Mouse (Mus musculus) liver, embryonic 14.5 days (tissue): ENCODE data around the gene Pdcd5. TPM values are rescaled to one million over a fixed set of nuclear protein-coding genes. Genes with fewer than 3 reads are reported as not detected.

ENCODE experiments used
- ATAC-seq: fragments of 200-750 bp; cut with Nextera tagmentation; 2 replicates; pipeline ENCODE4 v1.8.0; 2017; ENCODE audit warnings: moderate number of reproducible peaks, mild to moderate bottlenecking, moderate library complexity; ENCODE audit not compliant: insufficient read depth
- DNase-seq, 3 experiments: peaks; one replicate each; pipeline ENCODE4 v3.0.0-alpha.2; 2012 to 2013; ENCODE audit warnings: low read depth in 3 of 3, low spot score in 3 of 3
- H3K27ac ChIP-seq: fragments of 300-500 bp; sonication (generic); 2 replicates; pipeline ENCODE4 v1.5.1; 2014; ENCODE audit warnings: moderate library complexity, mild to moderate bottlenecking, control low read depth, inconsistent platforms
- H3K27me3 ChIP-seq: fragments of 300-500 bp; sonication (generic); 2 replicates; pipeline ENCODE4 v1.6.1; 2014; ENCODE audit warnings: mild to moderate bottlenecking, low read length, moderate library complexity; ENCODE audit not compliant: control insufficient read depth, insufficient read depth
- H3K36me3 ChIP-seq: fragments of 300-500 bp; sonication (generic); replicated peaks from 2 replicates; pipeline ENCODE4 v1.6.1; 2014; ENCODE audit warnings: low read depth; ENCODE audit not compliant: control insufficient read depth, insufficient read depth
- H3K4me1 ChIP-seq, 2 experiments: fragments of 200-500 bp in 1 of 2; fragments of 300-500 bp in 1 of 2; sonication (generic) in 1 of 2; replicated peaks; 2 replicates each; pipeline ENCODE4 v1.6.1; 2012 to 2014; ENCODE audit warnings: antibody characterized with exemption in 1 of 2, inconsistent platforms in 1 of 2, low read length in 1 of 2; ENCODE audit not compliant: control insufficient read depth in 2 of 2, insufficient read depth in 2 of 2
- H3K4me2 ChIP-seq: fragments of 300-500 bp; sonication (generic); 2 replicates; pipeline ENCODE4 v1.6.1; 2014; ENCODE audit warnings: low read depth, mild to moderate bottlenecking, control low read depth, moderate library complexity
- H3K4me3 ChIP-seq, 2 experiments: fragments of 200-500 bp in 1 of 2; fragments of 300-500 bp in 1 of 2; sonication (generic) in 1 of 2; 2 replicates each; pipeline ENCODE4 v1.5.1; 2012 to 2014; ENCODE audit warnings: low read depth in 2 of 2, low read length in 2 of 2, mild to moderate bottlenecking in 2 of 2, control low read depth in 1 of 2, inconsistent platforms in 1 of 2, moderate library complexity in 1 of 2; ENCODE audit not compliant: insufficient read depth in 1 of 2
- H3K9ac ChIP-seq: fragments of 300-500 bp; sonication (generic); replicated peaks from 2 replicates; pipeline ENCODE4 v1.6.1; 2014; ENCODE audit warnings: mild to moderate bottlenecking, control low read depth, moderate library complexity
- H3K9me3 ChIP-seq: fragments of 300-500 bp; sonication (generic); 2 replicates; pipeline ENCODE4 v1.6.1; 2016; ENCODE audit warnings: low read length, mixed read lengths; ENCODE audit not compliant: control insufficient read depth
- CTCF ChIP-seq: IDR thresholded peaks from 2 replicates; pipeline ENCODE4 v1.5.1; 2016; ENCODE audit warnings: antibody characterized with exemption, low read depth, control low read depth
- EP300 ChIP-seq: IDR thresholded peaks from 2 replicates; pipeline ENCODE4 v1.6.1; 2016; ENCODE audit warnings: antibody characterized with exemption, low read depth
- WGBS: fragments of 180-500 bp; shearing (Covaris S2); extraction: QIAGEN DNeasy Blood & Tissue Kit; methylation state at CpG from one replicate; pipeline ENCODE4 v1.1.7; 2014; ENCODE audit not compliant: insufficient replicate concordance; 5-methylcytosine and 5-hydroxymethylcytosine counted together
- polyA plus RNA-seq, 2 experiments: library from polyadenylated mRNA; depleted of rRNA in 1 of 2; stranded (reverse) in 1 of 2; unstranded in 1 of 2; fragments of >200 nt; fragmentation: Nextera tagmentation in 1 of 2; extraction: Ambion mirVana in 1 of 2; gene quantifications; 2 replicates each; pipeline versions ENCODE4 v1.2.1 to v1.2.3; 2012 to 2014

The Pdcd5 gene
- polyA plus RNA-seq, 2 experiments = 85.7 to 161 TPM

DNA sequence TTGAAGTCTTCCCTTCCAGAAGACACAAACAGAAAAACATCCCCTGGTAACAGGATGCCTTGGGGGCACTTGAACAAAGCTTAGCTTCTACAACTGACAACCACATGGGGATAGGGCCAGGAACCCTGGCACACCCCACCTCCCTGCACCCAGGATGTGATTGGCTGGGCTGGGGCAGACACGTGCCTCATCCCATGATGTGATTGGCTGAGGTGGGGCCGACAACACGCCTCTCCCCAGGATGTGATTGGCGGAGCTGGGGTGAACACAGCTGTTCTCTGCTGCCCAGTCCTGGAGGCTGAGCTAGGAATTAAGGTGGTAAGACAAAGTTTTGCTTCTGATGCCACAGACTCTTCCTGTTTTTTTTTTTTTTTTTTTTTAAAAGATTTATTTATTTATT lies 31.7 kb upstream of the Pdcd5 start:
- Histone ChIP-seq H3K27ac (no peak overlapping the region), H3K9me3 (no peaks in the 10 kb centered on the region; the same call in 1 of the 2 replicates), H3K4me1 (no peaks in the 10 kb centered on the region), H3K9ac (no peak overlapping the region), H3K4me2 (no peak overlapping the region), H3K36me3 (no peaks in the 10 kb centered on the region), H3K4me3 (no peak overlapping the region), H3K27me3 (no peaks in the 10 kb centered on the region)
- TF ChIP-seq EP300 (no peak), CTCF (no peak)
- WGBS = 66% methylated on average over 4 of the region's 4 CpGs
- DNase-seq (no peak), ATAC-seq (no peak)

DNA sequence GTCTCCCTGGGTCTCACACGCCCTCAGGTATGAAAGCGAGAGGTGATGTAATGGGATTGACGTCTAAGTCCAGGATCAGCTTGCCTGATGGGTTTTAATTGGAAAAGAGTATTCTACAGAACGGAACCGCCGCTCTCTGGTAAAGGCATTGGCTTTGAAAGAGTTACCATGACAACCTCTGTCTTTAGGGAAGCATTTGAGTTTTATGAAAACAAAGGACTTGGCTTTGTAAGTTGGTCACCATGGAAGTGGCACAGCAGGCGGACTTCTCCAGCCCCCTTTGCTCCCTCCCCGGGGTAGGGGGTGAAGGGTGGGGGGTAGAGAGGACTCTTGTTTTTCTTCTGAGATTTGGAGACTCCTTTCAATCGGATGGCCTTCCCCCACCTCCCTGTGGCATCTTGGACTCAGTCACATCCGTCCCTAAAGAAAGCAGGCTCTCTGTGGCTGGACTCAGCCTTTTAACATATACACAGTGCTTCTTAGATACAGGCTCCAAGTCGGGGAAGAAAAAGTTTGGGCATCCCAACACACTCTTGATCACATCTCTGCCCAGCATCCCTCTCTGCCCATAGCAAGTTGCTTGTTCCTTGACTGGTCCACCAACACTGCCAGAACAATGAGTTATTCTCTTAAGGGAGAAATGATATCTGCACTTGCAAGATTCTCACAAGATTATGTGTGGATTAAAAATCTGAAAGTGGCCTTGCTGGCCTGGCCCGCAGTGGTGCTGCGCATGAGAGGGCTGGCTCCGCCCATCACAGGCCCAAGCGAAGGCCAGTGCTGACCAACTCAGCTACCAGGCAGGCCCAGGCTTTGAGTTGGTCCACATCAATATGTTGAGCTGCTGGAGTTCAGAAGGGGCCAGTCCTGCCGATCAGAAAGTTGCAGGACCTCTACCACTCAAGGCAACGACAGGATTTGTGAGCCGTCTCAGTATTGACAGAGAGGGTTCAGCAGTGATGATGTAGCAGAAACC lies 21.0 kb upstream of the Pdcd5 start:
- ATAC-seq (no peak), DNase-seq (no peak)
- Histone ChIP-seq H3K27ac (no peak overlapping the region), H3K4me3 (no peak overlapping the region), H3K9me3 (no peaks in the 10 kb centered on the region), H3K27me3 (no peaks in the 10 kb centered on the region), H3K4me2 (no peak overlapping the region), H3K9ac (no peak overlapping the region), H3K36me3 (no peaks in the 10 kb centered on the region), H3K4me1 (no peaks in the 10 kb centered on the region)
- 56% methylated on average over 18 of the region's 18 CpGs for WGBS
- TF ChIP-seq CTCF (no peak), EP300 (no peak)

DNA sequence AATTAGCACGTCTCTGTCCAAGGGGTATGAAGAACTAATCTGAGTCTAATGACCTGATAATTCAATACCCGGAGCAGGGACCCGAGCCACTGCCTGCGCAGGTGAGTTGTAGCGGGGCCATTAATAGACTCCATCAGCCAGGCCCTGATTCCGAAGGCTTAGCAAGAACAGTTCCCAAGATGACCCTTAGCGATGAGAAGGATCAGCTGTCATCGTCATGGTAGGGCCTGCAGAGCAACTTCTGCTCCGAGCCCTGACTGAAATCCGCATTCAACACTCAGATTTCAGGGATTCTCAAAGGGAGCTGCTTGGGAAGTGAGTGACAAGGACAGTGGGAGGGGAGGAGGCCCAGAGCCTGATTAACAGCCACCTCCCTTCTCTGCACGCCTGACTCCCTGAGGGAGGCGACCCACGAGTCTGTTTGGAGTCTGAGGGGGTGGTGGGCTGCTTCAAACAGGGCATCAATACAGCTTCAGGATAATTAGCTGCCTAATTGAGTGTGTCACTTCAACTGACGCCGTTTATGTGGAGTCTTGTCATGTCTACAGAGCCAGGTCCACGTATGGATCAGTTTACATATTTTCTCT lies 16.6 kb upstream of the Pdcd5 start:
- Histone ChIP-seq H3K36me3 (no peaks in the 10 kb centered on the region), H3K27ac (no peak overlapping the region), H3K4me1 (no peaks in the 10 kb centered on the region), H3K27me3 (no peaks in the 10 kb centered on the region), H3K9ac (no peak overlapping the region), H3K4me3 (no peak overlapping the region), H3K9me3 (no peaks in the 10 kb centered on the region), H3K4me2 (no peak overlapping the region)
- DNase-seq (no peak), ATAC-seq (no peak)
- no peak for TF ChIP-seq EP300
- no peak for TF ChIP-seq CTCF
- WGBS = 67% methylated on average over 16 of the region's 16 CpGs

DNA sequence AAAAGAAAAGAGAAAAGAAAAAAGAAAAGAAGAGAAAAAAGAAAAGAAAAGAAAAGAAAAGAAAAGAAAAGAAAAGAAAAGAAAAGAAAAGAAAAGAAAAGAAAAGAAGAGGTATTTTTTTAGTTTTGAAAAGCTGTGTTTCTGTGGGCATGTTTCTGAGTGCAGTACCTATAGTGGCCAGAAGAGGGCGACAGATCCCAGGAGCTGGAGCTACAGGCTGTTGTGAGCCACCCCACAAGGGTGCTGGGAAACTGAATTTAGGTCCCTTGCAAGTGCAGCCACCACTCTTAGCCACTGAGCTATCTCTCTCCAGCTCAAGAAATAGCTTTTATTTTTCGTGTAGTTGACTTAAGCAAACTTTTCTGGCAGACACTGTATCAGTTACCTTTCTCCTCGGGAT lies 11.9 kb upstream of the Pdcd5 start:
- DNase-seq = peak in 1 of 3 experiments; percentile 9
- Histone ChIP-seq H3K4me3 (no peak overlapping the region), H3K9me3 (no peaks in the 10 kb centered on the region), H3K27me3 (no peaks in the 10 kb centered on the region), H3K27ac (no peak overlapping the region), H3K4me1 (no peaks in the 10 kb centered on the region), H3K36me3 (no peaks in the 10 kb centered on the region), H3K9ac (no peak overlapping the region), H3K4me2 (no peak overlapping the region)
- WGBS = 44% methylated on average over 3 of the region's 3 CpGs
- no peak for TF ChIP-seq EP300
- peak; percentile 89 for TF ChIP-seq CTCF
- ATAC-seq = no peak

DNA sequence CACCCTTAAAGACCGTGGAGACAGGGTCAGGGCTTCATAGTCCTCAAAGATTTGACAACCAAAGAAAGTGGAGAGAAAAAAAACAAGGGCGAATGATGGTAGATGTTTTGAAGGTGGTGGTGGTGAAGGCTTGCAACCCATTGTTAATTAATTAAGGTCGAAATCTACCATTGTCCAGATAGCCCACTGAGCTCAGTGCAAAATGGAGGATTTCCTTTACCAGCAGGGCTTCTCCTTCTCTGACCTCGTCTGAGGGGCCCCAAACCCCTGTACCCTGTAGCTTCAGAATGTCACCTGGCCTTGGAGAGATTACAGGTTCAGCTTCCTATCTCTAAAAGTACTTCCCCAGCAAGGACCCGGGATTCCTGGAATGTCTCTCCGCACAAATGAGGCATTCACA lies 10.5 kb upstream of the Pdcd5 start:
- ATAC-seq = no peak
- Histone ChIP-seq H3K36me3 (no peaks in the 10 kb centered on the region), H3K4me1 (no peaks in the 10 kb centered on the region), H3K4me3 (no peak overlapping the region), H3K4me2 (no peak overlapping the region), H3K27me3 (no peaks in the 10 kb centered on the region), H3K9ac (no peak overlapping the region), H3K27ac (no peak overlapping the region), H3K9me3 (no peaks in the 10 kb centered on the region)
- no peak for DNase-seq
- TF ChIP-seq CTCF = no peak
- no peak for TF ChIP-seq EP300
- WGBS = 37% methylated on average over 6 of the region's 6 CpGs
